In genomic region chr1:157076257-157076656, GRCm38 (mm10) we compare ENCODE assay signal across 8 mouse cellular contexts. TPM values are rescaled to one million over a fixed set of nuclear protein-coding genes. Genes with fewer than 3 reads are reported as not detected.
A peak's percentile ranks its signal among the peaks of the same experiment; 100 is the strongest.
DNase-seq lines count a peak whose midpoint lies in the region; ATAC-seq and TF ChIP-seq lines count a peak whose summit lies in the region.

No protein-coding gene starts in this region.

- no peak overlapping the region for H3K9ac ChIP-seq in hindbrain, embryonic 16.5 days (ENCODE audit: low read depth, low read length)

- H3K4me2 ChIP-seq in hindbrain, embryonic 16.5 days (ENCODE audit: low read length) = no peak overlapping the region

- ATAC-seq in hindbrain, embryonic 16.5 days = peak; percentile 69

- peaks cover 2% of the 10 kb centered on the region; the same call in 1 of the 2 replicates for H3K4me1 ChIP-seq in hindbrain, embryonic 16.5 days (ENCODE audit: control insufficient read depth, insufficient read depth, low read depth, low read length)

- H3K27me3 ChIP-seq in hindbrain, embryonic 16.5 days (replicated peaks; ENCODE audit: control insufficient read depth, insufficient read depth, low read length) = no peaks in the 10 kb centered on the region

- H3K9me3 ChIP-seq in hindbrain, embryonic 16.5 days (ENCODE audit: control insufficient read depth, low read length) = no peaks in the 10 kb centered on the region

- WGBS in hindbrain, embryonic 16.5 days = 3% methylated on average over 15 of the region's 15 CpGs

- no peak overlapping the region for H3K4me3 ChIP-seq in gastrocnemius, adult 2 months
- H3K4me3 ChIP-seq in hindbrain, embryonic 16.5 days (ENCODE audit: low read length) = no peak overlapping the region

- no peaks in the 10 kb centered on the region for H3K36me3 ChIP-seq in hindbrain, embryonic 16.5 days (ENCODE audit: control insufficient read depth, insufficient read depth, low read length)

- peak; percentile 85 for TF ChIP-seq CTCF in gastrocnemius, adult 2 months (IDR thresholded peaks at IDR 0.05)

- DNase-seq in T-cell, adult 2 months (ENCODE audit: low spot score) = peak; percentile 67
- DNase-seq in cerebellum, postnatal 25 days = peak; percentile 89 to 91
- DNase-seq in gastrocnemius, adult 2 months = peak; percentile 81
- DNase-seq in left cerebral cortex, adult 11 months (ENCODE audit: low spot score) = peak; percentile 53
- peak; percentile 84 to 89 for DNase-seq in lung, postnatal 4 days
- DNase-seq in right cerebral cortex, adult 2 months (ENCODE audit: low spot score in 2 of 2) = peak; percentile 83 to 86
- peak; percentile 86 for DNase-seq in urinary bladder, postnatal 25 days (ENCODE audit: low spot score)

- intact Hi-C loops in gastrocnemius, adult 2 months (cut with DNase I) = loop anchor here (1.0 to 2.0 kb wide), 2 partner anchors 159 to 335 kb away; no protein-coding TSS in a partner anchor

- H3K27ac ChIP-seq in gastrocnemius, adult 2 months = no peak overlapping the region
- H3K27ac ChIP-seq in hindbrain, embryonic 16.5 days (ENCODE audit: low read depth, low read length) = no peak overlapping the region

RNA-seq across cellular contexts. Expression of gene Tex35, which starts 32.2 kb away (rescaled TPM):
- total RNA-seq in gastrocnemius, adult 2 months (2021) = not detected
- polyA plus RNA-seq in hindbrain, embryonic 16.5 days (2015; fragmentation: Nextera tagmentation; extraction: Ambion mirVana) = not detected in 2 replicates
